Mouse (Mus musculus): ENCODE data around the gene Rps6ka4. TPM values are rescaled to one million over a fixed set of nuclear protein-coding genes. Genes with fewer than 3 reads are reported as not detected.
A peak's percentile ranks its signal among the peaks of the same experiment; 100 is the strongest.

The Rps6ka4 gene
- polyA plus RNA-seq, 1 experiment, result 12.5 TPM

DNA sequence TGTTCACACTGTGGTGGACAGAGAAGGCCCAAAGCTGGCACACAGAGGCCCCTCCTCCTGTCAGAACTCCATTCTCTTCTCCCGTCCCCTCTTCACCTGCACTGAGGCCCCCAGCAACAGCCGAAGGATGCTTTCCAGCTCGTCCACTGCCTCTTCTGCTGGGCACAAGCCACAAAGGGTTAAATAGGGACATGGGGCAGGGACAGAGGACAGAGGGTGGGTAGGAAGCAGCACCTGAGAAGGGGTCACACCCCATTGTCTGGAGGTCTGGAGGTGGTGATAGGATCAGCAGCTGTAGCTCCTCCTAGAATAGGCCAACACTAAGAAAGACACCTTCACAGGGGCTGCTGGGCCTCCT lies 16.5 kb upstream of the Rps6ka4 start:
- Histone ChIP-seq H3K27ac (ENCODE audit: control insufficient read depth, insufficient read depth, low read depth, low read length) (no peak overlapping the region), H3K4me3 (ENCODE audit: control insufficient read depth, low read depth, low read length) (no peak overlapping the region), H3K36me3 (ENCODE audit: control insufficient read depth, insufficient read depth, low read length) (no peaks in the 10 kb centered on the region), H3K27me3 (ENCODE audit: control insufficient read depth, insufficient read depth, low read length) (no peaks in the 10 kb centered on the region; the same call in 1 of the 2 replicates), H3K4me1 (ENCODE audit: control insufficient read depth, insufficient read depth, low read length) (peaks cover 19% of the 10 kb centered on the region)
- TF ChIP-seq POLR2A (IDR thresholded peaks at IDR 0.05; ENCODE audit: control insufficient read depth, low read depth, low read length) (no peak), CTCF (IDR thresholded peaks at IDR 0.05; ENCODE audit: control insufficient read depth, insufficient read depth, insufficient replicate concordance, low read depth, low read length) (no peak)

DNA sequence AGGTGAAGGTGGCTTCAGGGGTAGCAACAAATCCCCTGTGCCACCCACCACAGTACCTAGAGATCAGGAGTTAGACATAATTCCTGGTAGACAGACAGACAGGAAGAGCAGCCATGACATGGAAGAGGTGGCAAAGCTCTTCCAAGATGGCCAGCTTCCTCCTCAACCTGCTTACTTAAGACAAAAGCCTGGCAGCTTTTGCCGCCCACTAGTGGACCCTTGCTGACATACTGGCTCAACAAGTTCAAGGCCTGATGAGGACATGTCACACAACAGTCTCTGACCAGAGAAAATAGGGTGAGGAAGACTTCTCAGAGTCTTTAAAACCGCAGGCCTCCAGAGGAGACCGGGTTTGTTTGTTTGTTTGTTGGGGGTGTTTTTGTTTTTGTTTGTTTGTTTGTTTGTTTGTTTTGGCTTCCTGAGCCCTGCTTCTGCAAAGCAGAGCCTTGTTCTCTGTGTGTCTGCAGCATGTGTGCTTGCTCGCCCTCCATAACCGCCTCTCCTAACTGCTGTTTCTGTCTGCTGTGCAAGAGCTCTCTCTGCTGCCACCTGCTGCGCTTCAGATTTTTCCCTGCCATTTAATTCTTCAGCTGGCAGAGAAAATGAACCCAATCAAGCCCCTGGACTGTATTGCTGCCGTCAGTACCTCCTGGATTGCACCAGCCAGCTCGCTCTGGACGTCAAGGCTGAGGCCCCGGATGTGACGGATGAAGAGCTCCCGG lies 16.0 kb upstream of the Rps6ka4 start:
- H3K27ac ChIP-seq (ENCODE audit: control insufficient read depth, insufficient read depth, low read depth, low read length), result no peak overlapping the region
- H3K36me3 ChIP-seq (ENCODE audit: control insufficient read depth, insufficient read depth, low read length), result no peaks in the 10 kb centered on the region
- H3K27me3 ChIP-seq (ENCODE audit: control insufficient read depth, insufficient read depth, low read length), result no peaks in the 10 kb centered on the region; the same call in 1 of the 2 replicates
- H3K4me1 ChIP-seq (ENCODE audit: control insufficient read depth, insufficient read depth, low read length), result peaks cover 19% of the 10 kb centered on the region
- no peak overlapping the region for H3K4me3 ChIP-seq (ENCODE audit: control insufficient read depth, low read depth, low read length)
- TF ChIP-seq POLR2A (IDR thresholded peaks at IDR 0.05; ENCODE audit: control insufficient read depth, low read depth, low read length) (no peak), CTCF (IDR thresholded peaks at IDR 0.05; ENCODE audit: control insufficient read depth, insufficient read depth, insufficient replicate concordance, low read depth, low read length) (peak; percentile 21; the same call in 1 of the 2 replicates)

DNA sequence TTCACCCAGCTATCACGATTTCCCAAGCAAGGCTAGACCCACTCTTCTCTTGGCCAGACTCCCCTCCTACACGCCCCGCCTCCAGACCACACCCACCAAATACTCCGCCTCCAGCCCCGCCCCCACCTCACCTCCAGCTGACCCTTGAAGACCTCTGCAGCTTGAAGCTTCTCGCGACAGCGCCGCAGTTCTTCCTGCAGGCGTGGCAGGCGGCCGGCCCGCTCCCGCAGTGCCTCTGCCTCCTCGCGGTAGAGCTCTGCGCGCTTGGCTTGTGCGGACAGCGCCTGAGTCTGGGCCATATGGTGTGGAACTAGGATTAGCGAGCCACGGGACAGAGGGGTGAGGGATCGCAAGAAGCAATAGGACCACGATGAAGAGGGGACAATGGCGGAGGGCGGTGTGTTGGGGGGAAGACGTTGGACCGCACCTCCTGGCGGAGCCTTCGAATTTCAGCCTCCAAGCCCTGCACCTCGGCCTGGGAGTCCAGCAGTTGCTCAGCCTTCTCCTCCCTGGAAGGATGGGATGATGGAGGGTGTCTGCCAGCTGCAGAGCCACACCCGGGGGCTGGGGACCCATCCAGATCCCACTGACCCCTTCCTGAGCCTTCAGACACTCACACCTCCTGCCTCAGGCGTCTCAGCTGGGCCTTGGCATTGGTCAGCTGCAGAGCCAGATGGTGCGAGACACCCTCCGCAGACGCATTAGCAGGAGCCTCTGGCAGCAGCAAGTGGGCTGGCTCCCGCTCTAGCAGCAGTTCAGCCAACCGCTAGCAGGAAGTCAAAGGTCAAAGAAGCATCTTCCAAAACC lies 15.0 kb upstream of the Rps6ka4 start:
- Histone ChIP-seq H3K36me3 (ENCODE audit: control insufficient read depth, insufficient read depth, low read length) (no peaks in the 10 kb centered on the region), H3K27me3 (ENCODE audit: control insufficient read depth, insufficient read depth, low read length) (no peaks in the 10 kb centered on the region; the same call in 1 of the 2 replicates), H3K4me3 (ENCODE audit: control insufficient read depth, low read depth, low read length) (peak overlapping the region; percentile 6; the same call in 1 of the 2 replicates), H3K4me1 (ENCODE audit: control insufficient read depth, insufficient read depth, low read length) (peaks cover 22% of the 10 kb centered on the region), H3K27ac (ENCODE audit: control insufficient read depth, insufficient read depth, low read depth, low read length) (no peak overlapping the region)
- TF ChIP-seq POLR2A (IDR thresholded peaks at IDR 0.05; ENCODE audit: control insufficient read depth, low read depth, low read length), result no peak

DNA sequence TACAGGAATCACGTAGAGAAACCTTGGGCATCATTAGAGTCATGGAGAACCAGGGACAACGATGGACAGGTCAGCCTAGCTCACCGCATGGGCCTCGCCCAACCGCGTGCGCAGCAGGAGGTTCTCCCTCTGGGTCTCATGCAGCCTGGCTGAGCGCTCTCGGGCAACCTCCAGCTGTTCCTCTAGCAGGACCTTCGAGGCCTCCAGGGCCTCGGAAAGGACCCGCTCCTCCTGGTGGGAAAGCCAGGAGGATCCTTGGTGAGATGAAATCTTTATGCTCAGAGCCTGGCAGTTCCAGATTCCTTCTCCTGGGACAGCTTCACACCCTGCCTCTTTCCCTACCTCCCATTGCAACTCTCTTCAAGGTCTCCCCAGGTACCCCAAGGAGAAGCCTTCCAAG lies 14.2 kb upstream of the Rps6ka4 start:
- no peaks in the 10 kb centered on the region; the same call in 1 of the 2 replicates for H3K27me3 ChIP-seq (ENCODE audit: control insufficient read depth, insufficient read depth, low read length)
- peaks cover 25% of the 10 kb centered on the region for H3K4me1 ChIP-seq (ENCODE audit: control insufficient read depth, insufficient read depth, low read length)
- no peak overlapping the region for H3K4me3 ChIP-seq (ENCODE audit: control insufficient read depth, low read depth, low read length)
- TF ChIP-seq POLR2A (IDR thresholded peaks at IDR 0.05; ENCODE audit: control insufficient read depth, low read depth, low read length) (no peak), CTCF (IDR thresholded peaks at IDR 0.05; ENCODE audit: control insufficient read depth, insufficient read depth, insufficient replicate concordance, low read depth, low read length) (no peak)
- no peak overlapping the region for H3K27ac ChIP-seq (ENCODE audit: control insufficient read depth, insufficient read depth, low read depth, low read length)
- H3K36me3 ChIP-seq (ENCODE audit: control insufficient read depth, insufficient read depth, low read length), result no peaks in the 10 kb centered on the region

DNA sequence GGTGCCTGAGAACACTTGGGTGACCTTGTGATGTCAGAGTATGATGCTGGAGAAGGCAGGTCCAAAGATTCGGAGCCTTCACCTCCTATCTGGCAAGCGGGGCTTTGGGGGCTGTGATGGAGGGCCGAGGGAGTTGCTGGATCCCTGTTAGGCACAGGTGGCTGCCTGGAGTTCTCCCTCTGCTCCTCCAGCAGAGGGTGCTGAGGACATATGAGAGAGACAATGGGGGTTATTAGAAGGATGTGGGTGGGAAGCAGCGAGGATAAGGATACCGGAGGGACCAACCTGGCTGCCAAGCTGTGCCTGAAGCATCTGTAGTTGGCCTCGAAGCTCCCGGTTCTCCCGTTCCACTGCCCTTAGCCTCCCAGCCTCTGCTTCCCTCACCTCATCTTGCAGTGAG lies 13.5 kb upstream of the Rps6ka4 start:
- no peak overlapping the region for H3K27ac ChIP-seq (ENCODE audit: control insufficient read depth, insufficient read depth, low read depth, low read length)
- no peaks in the 10 kb centered on the region for H3K36me3 ChIP-seq (ENCODE audit: control insufficient read depth, insufficient read depth, low read length)
- no peak overlapping the region for H3K4me3 ChIP-seq (ENCODE audit: control insufficient read depth, low read depth, low read length)
- peaks cover 28% of the 10 kb centered on the region for H3K4me1 ChIP-seq (ENCODE audit: control insufficient read depth, insufficient read depth, low read length)
- TF ChIP-seq CTCF (IDR thresholded peaks at IDR 0.05; ENCODE audit: control insufficient read depth, insufficient read depth, insufficient replicate concordance, low read depth, low read length) (no peak), POLR2A (IDR thresholded peaks at IDR 0.05; ENCODE audit: control insufficient read depth, low read depth, low read length) (no peak)
- no peaks in the 10 kb centered on the region; the same call in 1 of the 2 replicates for H3K27me3 ChIP-seq (ENCODE audit: control insufficient read depth, insufficient read depth, low read length)

DNA sequence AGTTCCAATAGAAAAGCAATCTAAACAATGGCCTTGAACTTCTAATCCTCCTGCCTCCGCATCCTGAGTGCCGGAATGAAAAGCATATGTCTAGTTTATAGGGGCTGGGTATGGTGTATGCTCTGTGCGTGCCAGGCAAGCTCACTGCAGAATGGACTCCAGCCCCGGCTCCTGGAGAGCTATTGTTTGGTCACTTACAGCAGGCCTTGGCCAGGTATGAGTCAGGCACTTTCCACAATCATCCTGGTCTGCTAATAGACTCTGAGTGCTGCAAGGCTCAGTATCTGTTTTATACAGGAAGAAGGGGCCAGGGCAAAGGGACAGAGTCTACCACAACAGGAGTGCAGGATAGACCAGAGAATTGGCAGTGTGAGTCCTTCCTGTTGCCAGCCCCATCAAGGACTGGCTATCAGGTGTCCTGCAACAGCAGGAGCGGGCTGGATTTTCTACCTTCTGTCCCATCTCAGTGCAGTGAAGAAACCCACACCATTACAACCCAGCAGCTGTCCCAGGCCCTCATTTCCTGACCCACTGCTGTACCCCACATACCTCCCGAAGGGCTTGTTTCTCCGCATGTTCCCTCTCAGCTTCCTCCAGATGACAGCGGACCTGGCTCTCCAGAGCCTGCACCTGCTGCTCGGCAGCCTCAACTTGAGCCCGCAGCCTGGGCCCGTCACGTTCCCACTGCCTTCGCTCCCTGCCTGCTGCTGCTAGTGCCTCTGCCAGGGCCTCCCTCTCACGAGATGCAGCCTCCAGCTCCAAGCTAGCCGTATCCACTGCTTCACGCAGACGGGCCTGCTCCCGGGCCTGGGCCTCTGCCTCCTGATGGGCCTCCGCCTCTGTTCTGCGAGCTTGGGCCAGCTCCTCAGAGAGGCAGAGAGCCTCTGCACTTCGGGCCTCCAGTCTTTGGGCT lies 12.2 kb upstream of the Rps6ka4 start:
- Histone ChIP-seq H3K4me1 (ENCODE audit: control insufficient read depth, insufficient read depth, low read length) (peaks cover 39% of the 10 kb centered on the region), H3K36me3 (ENCODE audit: control insufficient read depth, insufficient read depth, low read length) (no peaks in the 10 kb centered on the region; the same call in 1 of the 2 replicates), H3K4me3 (ENCODE audit: control insufficient read depth, low read depth, low read length) (no peak overlapping the region), H3K27me3 (ENCODE audit: control insufficient read depth, insufficient read depth, low read length) (no peaks in the 10 kb centered on the region; the same call in 1 of the 2 replicates), H3K27ac (ENCODE audit: control insufficient read depth, insufficient read depth, low read depth, low read length) (no peak overlapping the region)
- no peak for TF ChIP-seq CTCF (IDR thresholded peaks at IDR 0.05; ENCODE audit: control insufficient read depth, insufficient read depth, insufficient replicate concordance, low read depth, low read length)
- TF ChIP-seq POLR2A (IDR thresholded peaks at IDR 0.05; ENCODE audit: control insufficient read depth, low read depth, low read length), result no peak

All from testis, adult 2 months (tissue).